Mouse (Mus musculus): ENCODE results near the gene Wwox.

DNA sequence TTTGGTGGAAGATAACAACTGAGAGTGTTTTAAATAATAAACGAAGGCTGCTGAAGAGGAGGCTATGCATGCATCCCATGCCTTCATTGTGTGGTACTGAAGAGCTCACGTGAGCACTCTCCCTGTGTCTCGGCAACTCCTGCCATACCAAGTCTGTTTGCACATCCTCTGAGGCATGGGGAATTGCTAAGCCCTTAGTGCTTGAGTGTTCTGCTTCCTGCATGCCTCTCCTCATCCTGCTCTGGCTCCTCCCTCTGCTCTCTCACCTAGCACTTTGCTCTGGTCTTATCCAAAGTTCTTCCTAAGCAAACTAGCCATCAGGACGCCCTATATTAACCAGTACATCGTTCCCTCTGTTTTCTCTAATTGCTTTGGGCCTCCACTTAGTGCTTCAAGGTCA lies 463.1 kb downstream of the Wwox start:
- TF ChIP-seq CTCF (IDR thresholded peaks at IDR 0.05; ENCODE audit: low read depth, low read length) (no peak), POLR2A (IDR thresholded peaks at IDR 0.05; ENCODE audit: borderline replicate concordance, low read depth, low read length) (no peak)
